Mouse (Mus musculus): ENCODE measurements around the gene Gm7361.

GRCm38 (mm10) chr5:26222076-26222475 is 35.4 kb upstream of the Gm7361 start:
- TF ChIP-seq GATA1 (IDR thresholded peaks at IDR 0.05; ENCODE audit: borderline replicate concordance, low read length): no peak
- no peak for TF ChIP-seq FLI1 (IDR thresholded peaks at IDR 0.05; ENCODE audit: low read length)
